ENCODE assay signal across 21 mouse cellular contexts in the genomic region with DNA sequence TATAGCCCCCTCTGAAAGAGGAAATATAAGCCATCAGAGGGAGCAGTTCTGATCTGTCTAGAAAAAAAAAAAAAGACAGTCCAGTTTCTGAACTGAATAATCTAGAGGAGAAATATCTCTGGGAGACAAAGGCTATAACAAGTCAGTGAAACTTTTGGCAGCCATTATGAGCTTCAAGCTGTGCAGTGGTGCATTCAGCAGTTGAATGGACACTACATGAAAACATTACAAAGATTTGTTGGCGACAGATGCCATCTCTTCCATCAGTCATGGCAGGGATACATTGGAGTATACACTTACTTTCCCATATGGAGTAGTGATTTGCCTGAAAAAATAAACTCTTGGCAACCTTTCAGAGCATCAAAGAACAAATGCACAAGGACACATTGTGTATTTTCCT.
"Had no signal": no experiment of that assay in that cellular context is flagged by ENCODE, and none has a peak within 500 bp of the region (broad histone marks: within the 10 kb centered on the region; RNA-seq: fewer than 3 reads in every experiment).

No protein-coding gene starts in this region.

- H3K9me3 ChIP-seq: kidney, embryonic 15.5 days; limb, embryonic 10.5 days; limb, embryonic 13.5 days; liver, embryonic 12.5 days; liver, embryonic 15.5 days; lung, embryonic 15.5 days; megakaryocyte, embryonic 14.5 days; neural tube, embryonic 13.5 days had no signal

- H3K27me3 ChIP-seq: kidney, embryonic 15.5 days; limb, embryonic 13.5 days; liver, embryonic 12.5 days; liver, embryonic 15.5 days; lung, embryonic 15.5 days; megakaryocyte, embryonic 14.5 days; neural tube, embryonic 13.5 days had no signal

- ATAC-seq: liver, embryonic 12.5 days had no signal

- H3K4me3 ChIP-seq: kidney, embryonic 15.5 days; left cerebral cortex, adult 2 months; limb, embryonic 10.5 days; limb, embryonic 13.5 days; liver, embryonic 12.5 days; liver, embryonic 15.5 days; lung, embryonic 15.5 days; megakaryocyte, embryonic 14.5 days; myocyte; neural tube, embryonic 13.5 days had no signal

- H3K4me2 ChIP-seq: kidney, embryonic 15.5 days; limb, embryonic 13.5 days; liver, embryonic 12.5 days; liver, embryonic 15.5 days; lung, embryonic 15.5 days; midbrain, embryonic 11.5 days; neural tube, embryonic 13.5 days had no signal

- H3K36me3 ChIP-seq: kidney, embryonic 15.5 days; limb, embryonic 10.5 days; limb, embryonic 13.5 days; liver, embryonic 12.5 days; liver, embryonic 15.5 days; lung, embryonic 15.5 days; neural tube, embryonic 13.5 days had no signal

- H3K27ac ChIP-seq: kidney, embryonic 15.5 days; left cerebral cortex, adult 2 months; limb, embryonic 10.5 days; limb, embryonic 13.5 days; liver, embryonic 12.5 days; liver, embryonic 15.5 days; lung, embryonic 15.5 days; neural tube, embryonic 13.5 days had no signal

- H3K9ac ChIP-seq: kidney, embryonic 15.5 days; limb, embryonic 13.5 days; liver, embryonic 12.5 days; liver, embryonic 15.5 days; lung, embryonic 15.5 days; neural tube, embryonic 13.5 days had no signal

- DNase-seq: kidney, postnatal 10 days; kidney, postnatal 36 days; layer of hippocampus, postnatal 36 days; liver; lung, adult 18-20 months; lung, postnatal 10 days; lung, postnatal 36 days; midbrain, embryonic 14.5 days; thymus, adult 18-20 months; thymus, postnatal 36 days had no signal

- H3K4me1 ChIP-seq: kidney, embryonic 15.5 days; limb, embryonic 10.5 days; limb, embryonic 13.5 days; liver, embryonic 12.5 days; liver, embryonic 15.5 days; lung, embryonic 15.5 days; megakaryocyte, embryonic 14.5 days; neural tube, embryonic 13.5 days had no signal
